Mouse (Mus musculus) embryonic stem cell, embryonic (primary cell): ENCODE results near the gene Srsf9.

Experiments used
- CTCF ChIA-PET, 4 experiments: fragments of 300-600 bp in 2 of 4; fragments of 350-600 bp in 2 of 4; sonication (Branson Sonifier 250); formaldehyde crosslinking; loops; one replicate each; lab custom pipeline; 2022; ENCODE audit warnings: inconsistent platforms in 2 of 4; lab: Charles Lee
- POLR2A ChIA-PET, 4 experiments: fragments of 300-600 bp in 2 of 4; fragments of 350-600 bp in 2 of 4; sonication (Branson Sonifier 250); formaldehyde crosslinking; loops; one replicate each; lab custom pipeline; 2022; ENCODE audit warnings: antibody characterized with exemption in 4 of 4, inconsistent platforms in 1 of 4; lab: Charles Lee

Srsf9 gene

DNA sequence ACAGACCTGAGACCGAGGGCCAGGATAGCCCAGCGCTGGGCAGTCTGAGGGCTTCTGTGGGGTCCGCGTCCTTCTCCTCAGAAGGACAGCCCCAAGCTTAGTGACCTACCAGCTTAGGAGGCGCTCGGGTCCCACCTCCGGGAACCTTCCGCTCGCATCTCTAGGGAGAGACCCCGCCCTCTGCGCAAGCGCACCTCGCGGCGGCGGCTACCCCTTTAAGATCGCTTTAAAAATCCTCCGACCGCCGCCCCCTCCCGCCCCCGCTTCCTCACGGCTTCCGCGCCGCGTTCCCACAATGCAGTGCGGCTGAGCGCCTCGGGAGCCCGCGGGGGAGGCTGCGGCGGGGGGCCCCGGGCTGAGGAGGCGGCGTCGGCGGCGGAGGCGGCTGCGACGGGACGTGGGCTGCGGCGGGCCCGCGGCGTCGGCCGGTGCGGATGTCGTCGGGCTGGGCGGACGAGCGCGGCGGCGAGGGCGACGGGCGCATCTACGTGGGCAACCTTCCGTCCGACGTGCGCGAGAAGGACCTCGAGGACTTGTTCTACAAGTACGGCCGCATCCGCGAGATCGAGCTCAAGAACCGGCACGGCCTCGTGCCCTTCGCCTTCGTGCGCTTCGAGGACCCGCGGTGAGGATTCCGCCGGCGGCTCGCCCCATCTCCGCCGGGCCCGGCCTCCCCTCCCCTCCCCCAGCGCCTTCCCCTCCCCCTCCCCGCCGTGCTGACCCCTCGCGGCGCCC lies at the start of gene Srsf9:
TSS of gene Srsf9 (plus strand) at position 303 of the 735 bp plus-strand sequence.
- POLR2A ChIA-PET = interaction anchor here in 3 of 4 experiments (0.6 to 8.1 kb wide), 40 partner anchors 8 to 1267 kb away, joined by 3 to 56 read pairs (median 5); partner anchors contain the start of genes Dynll1 (in 3 of the 3), Cox6a1 (in 1 of the 3) and Rnf10 (in 1 of the 3)

DNA sequence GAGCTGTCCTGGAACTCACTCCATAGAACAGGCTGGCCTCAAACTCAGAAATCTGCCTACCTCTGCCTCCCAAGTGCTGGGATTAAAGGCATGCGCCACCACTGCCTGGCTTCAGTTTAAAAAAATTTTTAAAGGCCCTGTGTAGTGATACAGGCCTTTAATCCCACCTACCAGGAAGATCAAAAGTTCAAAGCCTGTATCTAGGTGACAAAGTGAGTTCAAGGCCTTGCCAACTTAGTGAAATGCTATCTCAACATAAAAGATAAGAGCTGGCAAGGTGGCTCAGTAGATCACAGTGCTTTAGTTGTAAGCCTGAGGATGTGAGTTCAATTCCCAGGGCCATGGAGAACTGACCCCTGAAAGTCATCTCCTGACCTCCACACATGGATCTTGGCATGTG lies 48.9 kb upstream of the Srsf9 start:
- CTCF ChIA-PET = no interaction called here
- POLR2A ChIA-PET = interaction anchor here in 3 of 4 experiments (0.6 kb wide), 4 partner anchors 21 to 129 kb away, joined by 3 to 4 read pairs (median 3); no protein-coding TSS in a partner anchor

More for the DNA sequence above, at the start of gene Srsf9:
- CTCF ChIA-PET = interaction anchor here in 1 of 4 experiments (0.6 to 1.0 kb wide), 7 partner anchors 9 to 759 kb away, joined by 3 to 5 read pairs (median 3); partner anchors contain the start of gene Fam222a

DNA sequence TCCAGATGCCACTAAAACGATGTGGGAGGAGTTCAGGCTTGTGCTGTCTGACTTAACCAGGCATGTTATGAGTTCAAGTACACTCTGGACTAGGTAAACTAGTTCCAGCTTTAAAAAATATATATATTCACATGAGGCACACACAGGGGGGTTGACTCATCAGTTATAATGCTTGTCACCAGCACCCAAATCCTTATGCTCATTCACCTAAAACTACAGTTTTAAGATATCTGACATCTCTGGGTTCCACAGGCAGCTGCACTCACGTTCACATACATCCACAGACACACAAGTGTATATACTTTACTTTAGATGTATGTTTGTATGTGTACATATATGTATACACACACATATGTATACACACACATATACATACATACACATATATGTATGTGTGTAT lies 48.2 kb upstream of the Srsf9 start:
- CTCF ChIA-PET = interaction anchor here in 1 of 4 experiments (1.6 kb wide), 1 partner anchor 111 kb away, joined by 4 read pairs; no protein-coding TSS in a partner anchor
- POLR2A ChIA-PET = interaction anchor here in 3 of 4 experiments (0.6 to 2.0 kb wide), 6 partner anchors 40 to 197 kb away, joined by 3 to 4 read pairs (median 3); partner anchors contain the start of gene Pop5 (in 1 of the 3)

DNA sequence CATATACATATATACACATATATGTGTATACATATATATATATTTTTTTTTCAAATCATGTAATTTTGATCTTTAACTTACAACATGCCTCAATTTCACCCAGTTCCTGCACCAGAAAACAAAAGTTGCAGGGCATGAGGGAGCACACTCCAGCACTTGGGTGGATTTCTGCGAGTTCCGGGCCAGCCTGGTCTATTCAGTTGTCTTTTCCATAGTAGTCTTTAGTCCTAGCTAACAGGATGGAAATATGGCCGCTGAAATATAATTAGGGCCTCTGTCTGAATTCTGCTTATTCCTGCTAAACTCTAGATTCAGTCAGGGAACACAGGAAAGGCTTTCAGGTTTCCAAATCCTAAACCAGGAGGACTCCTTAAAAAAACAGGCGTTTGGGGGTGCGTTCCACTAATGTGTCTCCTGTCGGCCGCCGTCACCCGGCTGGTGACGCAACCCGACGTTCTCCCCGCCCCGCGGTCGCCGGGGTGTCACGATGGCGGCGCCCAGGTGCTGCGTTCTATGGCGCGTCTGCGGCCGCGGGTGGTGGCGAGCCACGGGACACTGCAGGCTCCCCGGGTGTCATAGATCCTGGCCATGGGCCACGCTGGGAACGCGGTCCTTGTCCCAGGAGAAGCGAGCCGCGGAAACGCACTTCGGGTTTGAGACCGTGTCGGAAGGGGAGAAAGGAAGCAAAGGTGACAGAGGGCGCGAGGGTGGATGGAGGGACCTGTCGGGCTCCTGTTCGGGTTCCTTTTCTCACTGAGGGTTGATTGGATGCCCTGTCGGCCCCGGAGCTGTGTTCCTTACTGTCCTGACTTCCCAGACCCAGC lies 47.5 kb upstream of the Srsf9 start, which contains the start of gene Coq5:
TSS of gene Coq5 (plus strand) at position 441 of the 824 bp plus-strand sequence.
- ChIA-PET CTCF (interaction anchor here in 2 of 4 experiments (0.6 to 1.6 kb wide), 7 partner anchors 13 to 114 kb away, joined by 3 to 4 read pairs (median 3); no protein-coding TSS in a partner anchor), POLR2A (interaction anchor here in 3 of 4 experiments (0.6 to 2.1 kb wide), 17 partner anchors 11 to 209 kb away, joined by 3 to 7 read pairs (median 3); partner anchors contain the start of genes Dynll1 (in 2 of the 3) and Pop5 (in 1 of the 3))

DNA sequence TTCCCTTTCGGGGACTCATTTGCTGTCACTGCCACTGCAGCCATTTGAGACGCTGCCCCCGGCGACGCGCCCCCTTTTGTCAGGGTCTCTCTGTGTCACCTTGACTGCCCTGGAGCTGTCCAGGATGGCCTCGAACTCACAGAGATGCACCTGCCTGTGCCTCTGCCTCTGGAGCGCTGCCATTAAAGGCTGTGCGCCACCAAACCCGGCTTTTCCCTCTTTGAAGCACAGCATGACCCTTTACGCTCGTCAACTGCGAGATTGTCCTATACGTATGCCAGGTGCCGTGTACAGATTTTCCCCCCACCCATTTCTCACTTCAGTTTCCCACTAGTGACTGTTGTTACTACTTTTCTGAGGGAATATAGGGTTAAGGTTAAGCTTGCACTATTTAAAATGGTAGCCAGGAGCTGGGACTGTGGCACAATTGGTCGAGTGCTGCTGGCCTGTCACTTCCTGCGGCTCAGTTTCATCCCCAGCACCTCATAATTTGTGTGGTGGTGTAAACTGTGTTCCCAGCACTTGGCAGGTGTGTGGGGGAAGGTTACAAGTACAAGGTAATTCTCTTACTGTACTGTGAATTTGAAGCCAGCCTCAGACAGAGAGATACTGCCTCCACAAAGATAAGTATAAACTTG lies 46.8 kb upstream of the Srsf9 start:
- POLR2A ChIA-PET = interaction anchor here in 3 of 4 experiments (0.6 to 2.1 kb wide), 19 partner anchors 10 to 209 kb away, joined by 3 to 7 read pairs (median 4); partner anchors contain the start of genes Dynll1 (in 2 of the 3) and Pop5 (in 1 of the 3)
- CTCF ChIA-PET = interaction anchor here in 2 of 4 experiments (0.6 to 1.6 kb wide), 7 partner anchors 12 to 114 kb away, joined by 3 to 4 read pairs (median 3); no protein-coding TSS in a partner anchor

DNA sequence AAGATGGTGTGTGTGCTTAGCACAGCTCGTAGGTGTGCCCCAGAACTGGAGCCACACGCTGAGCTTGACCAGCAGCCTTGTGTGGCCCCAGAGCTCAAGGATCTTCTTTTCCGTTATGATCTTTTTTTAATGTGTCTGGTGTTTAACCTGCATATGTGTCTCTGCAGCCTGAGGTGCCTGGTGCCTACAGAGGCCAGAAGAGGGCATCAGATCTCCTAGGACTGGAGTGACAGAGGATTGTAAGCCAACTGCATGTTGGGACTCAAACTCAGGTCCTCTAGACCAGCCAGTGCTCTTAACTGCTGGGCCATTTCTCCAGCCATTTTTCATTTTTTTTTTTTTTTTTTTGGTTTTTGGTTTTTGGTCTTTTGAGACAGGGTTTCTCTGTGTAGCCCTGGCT lies 42.2 kb upstream of the Srsf9 start:
- POLR2A ChIA-PET = interaction anchor here in 3 of 4 experiments (1.2 to 2.2 kb wide), 7 partner anchors 8 to 63 kb away, joined by 4 to 9 read pairs (median 6); partner anchors contain the start of genes Dynll1 (in 3 of the 3) and Rnf10 (in 1 of the 3)
- CTCF ChIA-PET = interaction anchor here in 2 of 4 experiments (0.5 to 0.7 kb wide), 3 partner anchors 9 to 125 kb away, joined by 3 to 6 read pairs (median 4); no protein-coding TSS in a partner anchor

DNA sequence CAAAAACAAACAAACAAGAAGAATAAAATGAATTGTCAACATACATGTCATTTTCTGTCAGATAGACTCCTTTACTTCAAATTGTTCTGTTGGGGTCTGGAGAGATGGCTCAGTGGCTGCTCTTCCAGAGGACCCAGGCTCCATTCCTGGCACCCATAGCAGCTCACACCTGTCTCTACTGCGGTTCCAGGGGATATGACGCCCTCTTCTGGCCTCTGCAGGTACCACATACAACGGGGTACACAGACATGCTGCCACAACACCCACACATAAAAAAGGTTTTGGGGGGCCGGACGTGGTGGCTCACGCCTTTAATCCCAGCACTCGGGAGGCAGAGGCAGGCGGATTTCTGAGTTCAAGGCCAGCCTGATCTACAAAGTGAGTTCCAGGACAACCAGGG lies 32.8 kb upstream of the Srsf9 start:
- POLR2A ChIA-PET = interaction anchor here in 3 of 4 experiments (0.6 to 3.4 kb wide), 21 partner anchors 11 to 391 kb away, joined by 3 to 17 read pairs (median 4); partner anchors contain the start of gene Rnf10 (in 2 of the 3)
- CTCF ChIA-PET = interaction anchor here (0.5 to 1.5 kb wide), 22 partner anchors 10 to 1112 kb away, joined by 3 to 8 read pairs (median 3); partner anchors contain the start of genes Coq5 (in 1 of the 4), Rnf10 (in 1 of the 4) and Unc119b (in 1 of the 4)

DNA sequence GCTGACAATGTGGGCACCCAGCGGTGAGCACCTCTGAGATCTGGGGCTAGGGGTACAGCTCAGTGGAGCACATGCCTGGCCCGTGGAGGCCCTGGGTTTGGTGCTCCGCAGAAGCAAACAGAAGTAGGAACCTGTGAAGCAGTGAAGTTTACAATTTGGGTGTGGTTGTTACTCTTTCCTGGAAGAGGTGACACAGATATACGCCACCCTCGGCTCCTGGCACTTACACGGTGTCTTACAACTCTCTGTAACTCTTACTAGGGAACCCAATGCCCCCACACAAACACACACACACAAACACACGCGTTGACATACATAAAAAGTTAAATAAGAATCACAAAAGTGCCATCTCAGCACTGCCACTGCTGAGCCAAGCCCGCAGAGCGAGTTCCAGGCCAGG lies 30.6 kb upstream of the Srsf9 start:
- CTCF ChIA-PET = interaction anchor here in 2 of 4 experiments (0.6 to 1.6 kb wide), 2 partner anchors 10 to 12 kb away, joined by 3 to 4 read pairs; no protein-coding TSS in a partner anchor
- POLR2A ChIA-PET = interaction anchor here (0.6 to 3.4 kb wide), 33 partner anchors 8 to 293 kb away, joined by 3 to 17 read pairs (median 3); partner anchors contain the start of genes Rnf10 (in 2 of the 4), Srsf9 (in 1 of the 4) and Unc119b (in 1 of the 4)

DNA sequence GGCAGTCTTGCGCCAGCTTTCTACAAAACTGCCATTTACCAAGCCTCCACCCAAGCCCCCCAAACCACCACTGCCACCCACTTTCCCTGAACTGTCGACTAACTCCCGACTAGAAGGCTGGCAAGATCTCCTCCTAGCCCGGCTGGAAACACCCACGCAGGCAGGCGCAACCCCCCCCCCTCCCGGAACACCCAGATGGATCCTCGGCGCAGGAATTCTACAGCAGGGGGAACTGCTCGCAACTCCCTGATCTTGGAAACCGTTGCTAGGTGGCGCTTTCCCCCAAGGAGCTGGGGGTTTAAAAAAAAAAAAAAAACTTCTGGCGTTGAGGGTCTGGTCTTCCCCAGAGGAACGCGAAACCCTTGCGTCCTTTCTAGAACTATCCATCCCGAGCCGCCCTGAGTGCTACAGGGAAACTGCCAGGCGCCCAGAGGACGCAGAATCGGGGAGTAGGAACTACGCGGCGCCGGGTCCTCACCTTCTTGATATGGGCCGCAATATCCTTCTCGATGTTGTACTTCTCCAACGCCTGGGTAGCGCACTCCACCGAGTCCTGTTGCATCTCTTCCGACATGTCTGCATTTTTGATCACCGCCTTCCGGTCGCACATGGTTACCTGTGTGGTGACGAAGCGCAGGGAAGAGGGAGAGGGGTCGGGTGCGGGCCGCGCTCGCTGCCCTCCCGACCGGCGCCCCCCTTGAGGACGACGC lies 26.8 kb upstream of the Srsf9 start:
- ChIA-PET CTCF (interaction anchor here (0.5 to 1.4 kb wide), 12 partner anchors 8 to 451 kb away, joined by 3 to 5 read pairs (median 4); partner anchors contain the start of gene Pop5 (in 1 of the 4)), POLR2A (interaction anchor here (0.5 to 6.5 kb wide), 135 partner anchors 8 to 1979 kb away, joined by 3 to 170 read pairs (median 4); partner anchors contain the start of genes Coq5 (in 3 of the 4), Srsf9 (in 3 of the 4), Cabp1 (in 2 of the 4) and Cox6a1 (in 2 of the 4))

DNA sequence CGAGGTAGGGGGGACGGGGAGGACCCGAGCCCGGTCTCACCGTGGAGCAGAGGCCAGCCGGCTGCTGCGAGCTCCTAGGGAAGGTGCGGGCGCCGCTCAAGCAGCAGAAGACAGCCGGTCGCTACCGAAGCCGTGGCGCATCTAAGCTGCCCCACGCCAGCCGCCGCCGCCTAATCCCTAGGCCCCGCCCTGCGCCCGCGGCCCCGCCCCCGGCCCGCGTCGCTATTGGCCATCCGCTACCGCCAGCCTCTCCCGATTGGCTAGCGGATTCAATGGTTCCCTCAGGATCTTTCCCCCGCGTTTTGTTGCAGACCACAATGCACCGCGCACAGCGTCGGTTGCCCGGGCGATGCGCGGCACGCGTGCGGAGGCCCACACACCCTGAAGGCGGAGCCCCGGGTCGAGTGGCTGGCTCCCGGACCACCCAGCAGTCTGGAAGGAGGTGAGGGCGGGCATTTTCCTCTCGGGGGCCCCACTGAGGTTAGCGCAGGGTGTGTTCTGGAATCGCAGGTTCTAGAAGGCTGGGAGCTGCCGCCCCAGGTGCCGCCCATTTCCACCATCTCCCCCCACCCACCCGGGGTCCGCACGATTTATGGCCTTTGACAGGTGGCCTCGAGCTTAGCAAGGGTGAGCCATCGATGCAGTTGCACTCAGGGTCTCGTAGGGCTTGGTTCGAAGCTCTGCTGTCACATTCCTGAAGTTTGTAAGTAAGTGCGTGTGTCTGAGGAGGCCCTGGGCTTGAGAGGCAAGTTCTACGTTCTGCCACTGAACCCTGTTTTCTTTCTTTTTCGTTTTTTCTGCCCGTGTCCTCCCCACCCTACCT lies 26.0 kb upstream of the Srsf9 start, which contains the start of gene Dynll1:
TSS of gene Dynll1 (minus strand) at position 208 of the 823 bp plus-strand sequence.
- ChIA-PET POLR2A (interaction anchor here (0.5 to 6.5 kb wide), 129 partner anchors 8 to 1313 kb away, joined by 3 to 170 read pairs (median 5); partner anchors contain the start of genes Rnf10 (in 3 of the 4), Srsf9 (in 3 of the 4), Cabp1 (in 2 of the 4) and Coq5 (in 2 of the 4)), CTCF (interaction anchor here in 3 of 4 experiments (0.6 to 1.4 kb wide), 10 partner anchors 9 to 378 kb away, joined by 3 to 6 read pairs (median 3); partner anchors contain the start of genes Oasl1 (in 1 of the 3) and Pop5 (in 1 of the 3))

DNA sequence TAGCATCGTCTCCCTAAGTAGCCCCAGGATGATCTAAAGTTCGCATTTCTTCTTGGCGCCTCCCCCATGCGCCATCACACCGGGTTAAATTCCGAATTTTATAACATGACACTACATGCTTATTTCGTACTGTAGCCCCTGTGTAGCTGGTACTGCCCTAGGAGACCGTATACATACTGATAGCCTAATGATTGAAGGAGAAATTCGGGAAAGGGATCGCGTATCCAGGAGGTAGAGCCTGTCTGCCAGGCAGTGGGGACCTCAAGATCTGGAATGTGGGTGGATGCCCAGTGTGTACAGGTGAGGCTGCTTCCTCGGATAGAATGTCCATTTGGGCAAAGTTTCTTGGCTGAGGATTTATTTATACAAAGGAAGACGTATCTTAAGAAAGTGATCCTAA lies 25.4 kb upstream of the Srsf9 start:
- ChIA-PET POLR2A (interaction anchor here (0.5 to 6.5 kb wide), 77 partner anchors 9 to 501 kb away, joined by 3 to 170 read pairs (median 5); partner anchors contain the start of genes Rnf10 (in 3 of the 4), Coq5 (in 2 of the 4), Cox6a1 (in 2 of the 4) and Srsf9 (in 2 of the 4)), CTCF (interaction anchor here in 3 of 4 experiments (0.6 to 1.4 kb wide), 8 partner anchors 8 to 378 kb away, joined by 3 to 6 read pairs (median 4); partner anchors contain the start of gene Oasl1 (in 1 of the 3))

DNA sequence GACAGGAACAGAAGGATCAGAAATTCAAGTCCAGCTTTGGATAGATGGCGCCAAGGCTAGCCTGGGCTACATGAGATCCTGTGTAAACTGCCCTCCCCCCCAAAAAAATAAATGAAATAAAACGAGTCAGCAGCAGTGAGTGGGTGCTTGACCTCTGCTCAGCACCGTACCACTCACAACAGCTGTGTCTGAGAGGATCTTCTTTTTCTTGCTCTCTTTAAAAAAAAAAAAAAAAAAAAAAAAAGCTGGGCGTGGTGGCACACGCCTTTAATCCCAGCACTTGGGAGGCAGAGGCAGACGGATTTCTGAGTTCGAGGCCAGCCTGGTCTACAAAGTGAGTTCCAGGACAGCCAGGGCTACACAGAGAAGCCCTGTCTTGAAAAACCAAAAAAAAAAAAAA lies 24.8 kb upstream of the Srsf9 start:
- POLR2A ChIA-PET = interaction anchor here in 3 of 4 experiments (0.6 to 9.1 kb wide), 16 partner anchors 9 to 240 kb away, joined by 3 to 170 read pairs (median 16); partner anchors contain the start of genes Rnf10 (in 2 of the 3) and Srsf9 (in 2 of the 3)
- CTCF ChIA-PET = interaction anchor here in 3 of 4 experiments (0.6 to 1.2 kb wide), 3 partner anchors 15 to 26 kb away, joined by 3 to 6 read pairs (median 3); no protein-coding TSS in a partner anchor

DNA sequence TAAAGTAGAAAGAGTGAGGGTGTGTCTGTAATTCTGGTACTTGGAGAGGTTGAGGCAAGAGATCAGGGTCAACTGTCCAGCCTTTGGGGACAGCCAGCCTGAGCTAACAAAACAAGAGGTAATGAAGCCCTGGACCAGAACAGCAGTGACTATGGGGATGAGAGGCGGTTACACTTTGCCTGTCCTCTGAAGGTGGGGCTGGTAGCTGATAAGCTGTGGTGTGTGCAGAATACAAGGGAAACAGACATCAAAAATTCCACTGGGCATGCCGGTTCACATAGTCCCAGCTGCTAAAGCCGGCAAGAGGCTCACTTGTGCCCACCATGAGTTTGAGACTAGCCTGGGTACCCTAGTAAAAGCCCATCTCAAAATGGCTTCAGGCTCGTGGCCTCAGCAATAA lies 14.6 kb upstream of the Srsf9 start:
- ChIA-PET POLR2A (interaction anchor here in 3 of 4 experiments (0.6 to 13.0 kb wide), 11 partner anchors 11 to 694 kb away, joined by 3 to 170 read pairs (median 5); partner anchors contain the start of genes Dynll1 (in 3 of the 3), Sirt4 (in 1 of the 3) and Srsf9 (in 1 of the 3)), CTCF (interaction anchor here in 1 of 4 experiments (0.5 kb wide), 1 partner anchor 12 kb away, joined by 7 read pairs; no protein-coding TSS in a partner anchor)
